Mouse (Mus musculus): ENCODE results near the gene Hoxa11. TPM values are rescaled to one million over a fixed set of nuclear protein-coding genes. Genes with fewer than 3 reads are reported as not detected.

Gene Hoxa11
- polyA plus RNA-seq, 1 experiment from 2014 or later, result not detected

GRCm38 (mm10) chr6:52251177-52251879 lies 5.7 kb upstream of the Hoxa11 start:
- WGBS, result 11% methylated on average over 7 of the region's 7 CpGs

GRCm38 (mm10) chr6:52249826-52250225 lies 4.2 kb upstream of the Hoxa11 start:
- ATAC-seq (ENCODE audit: low FRiP score, low read depth), result no peak
- H3K4me2 ChIP-seq (replicated peaks), result no peak overlapping the region
- H3K9me3 ChIP-seq, result no peaks in the 10 kb centered on the region
- no peak overlapping the region for H3K9ac ChIP-seq (replicated peaks)
- WGBS, result 0% methylated on average over 4 of the region's 4 CpGs
- H3K4me1 ChIP-seq, result 0 out of 2 replicates have a peak, but pooled peaks cover 8% of the 10 kb centered on the region
- peaks cover 94% of the 10 kb centered on the region for H3K27me3 ChIP-seq
- H3K36me3 ChIP-seq, result no peaks in the 10 kb centered on the region
- H3K4me3 ChIP-seq, result no peak overlapping the region
- H3K27ac ChIP-seq (replicated peaks), result no peak overlapping the region

More at GRCm38 (mm10) chr6:52251177-52251879, 5.7 kb upstream of the Hoxa11 start:
- no peak for ATAC-seq (ENCODE audit: low FRiP score, low read depth)
- Histone ChIP-seq H3K4me1 (0 out of 2 replicates have a peak, but pooled peaks cover 4% of the 10 kb centered on the region), H3K27ac (replicated peaks) (no peak overlapping the region), H3K4me2 (replicated peaks) (no peak overlapping the region), H3K27me3 (peaks cover 88% of the 10 kb centered on the region), H3K36me3 (no peaks in the 10 kb centered on the region), H3K9ac (replicated peaks) (no peak overlapping the region), H3K4me3 (no peak overlapping the region), H3K9me3 (no peaks in the 10 kb centered on the region)

GRCm38 (mm10) chr6:52249415-52249738 lies 3.8 kb upstream of the Hoxa11 start:
- Histone ChIP-seq H3K4me2 (replicated peaks) (no peak overlapping the region), H3K36me3 (no peaks in the 10 kb centered on the region), H3K27ac (replicated peaks) (no peak overlapping the region), H3K4me1 (0 out of 2 replicates have a peak, but pooled peaks cover 8% of the 10 kb centered on the region), H3K9ac (replicated peaks) (no peak overlapping the region), H3K9me3 (no peaks in the 10 kb centered on the region), H3K27me3 (peaks cover 98% of the 10 kb centered on the region), H3K4me3 (no peak overlapping the region)
- WGBS, result 0% methylated on average over 16 of the region's 16 CpGs
- no peak for ATAC-seq (ENCODE audit: low FRiP score, low read depth)

- no peak overlapping the region for H3K9ac ChIP-seq (replicated peaks)
- 1% methylated on average over 27 of the region's 27 CpGs for WGBS
- no peaks in the 10 kb centered on the region for H3K36me3 ChIP-seq
- peaks cover 98% of the 10 kb centered on the region for H3K27me3 ChIP-seq
- no peaks in the 10 kb centered on the region for H3K9me3 ChIP-seq
- no peak overlapping the region for H3K4me3 ChIP-seq
- ATAC-seq (ENCODE audit: low FRiP score, low read depth), result no peak
- H3K4me1 ChIP-seq, result 0 out of 2 replicates have a peak, but pooled peaks cover 8% of the 10 kb centered on the region
- H3K4me2 ChIP-seq (replicated peaks), result no peak overlapping the region
- no peak overlapping the region for H3K27ac ChIP-seq (replicated peaks)
Observed at GRCm38 (mm10) chr6:52248638-52249414, 3.2 kb upstream of the Hoxa11 start.

- no peak for ATAC-seq (ENCODE audit: low FRiP score, low read depth)
- Histone ChIP-seq H3K36me3 (no peaks in the 10 kb centered on the region), H3K27ac (replicated peaks) (no peak overlapping the region), H3K9me3 (no peaks in the 10 kb centered on the region), H3K27me3 (peaks cover 98% of the 10 kb centered on the region), H3K4me1 (0 out of 2 replicates have a peak, but pooled peaks cover 5% of the 10 kb centered on the region), H3K4me2 (replicated peaks) (no peak overlapping the region), H3K4me3 (no peak overlapping the region), H3K9ac (replicated peaks) (no peak overlapping the region)
- WGBS, result under 1% methylated on average over 23 of the region's 23 CpGs
Observed at GRCm38 (mm10) chr6:52247766-52248637, 2.4 kb upstream of the Hoxa11 start.

GRCm38 (mm10) chr6:52246916-52247315 lies 1.3 kb upstream of the Hoxa11 start:
- H3K4me1 ChIP-seq, result 0 out of 2 replicates have a peak, but pooled peaks cover 5% of the 10 kb centered on the region
- no peak overlapping the region for H3K4me3 ChIP-seq
- no peak overlapping the region for H3K4me2 ChIP-seq (replicated peaks)
- no peak overlapping the region for H3K27ac ChIP-seq (replicated peaks)
- H3K9me3 ChIP-seq, result no peaks in the 10 kb centered on the region
- 5% methylated on average over 3 of the region's 3 CpGs for WGBS
- no peak overlapping the region for H3K9ac ChIP-seq (replicated peaks)
- ATAC-seq (ENCODE audit: low FRiP score, low read depth), result no peak
- no peaks in the 10 kb centered on the region for H3K36me3 ChIP-seq
- H3K27me3 ChIP-seq, result peaks cover 98% of the 10 kb centered on the region

- Histone ChIP-seq H3K4me2 (replicated peaks) (no peak overlapping the region), H3K27ac (replicated peaks) (no peak overlapping the region), H3K4me3 (no peak overlapping the region), H3K9me3 (no peaks in the 10 kb centered on the region), H3K4me1 (0 out of 2 replicates have a peak, but pooled peaks cover 5% of the 10 kb centered on the region), H3K27me3 (peaks cover 98% of the 10 kb centered on the region), H3K36me3 (no peaks in the 10 kb centered on the region), H3K9ac (replicated peaks) (no peak overlapping the region)
- ATAC-seq (ENCODE audit: low FRiP score, low read depth), result no peak
- under 1% methylated on average over 26 of the region's 26 CpGs for WGBS
Observed at GRCm38 (mm10) chr6:52246403-52246803, 793 bp upstream of the Hoxa11 start.

- ATAC-seq (ENCODE audit: low FRiP score, low read depth), result no peak
- 1% methylated on average over 69 of the region's 71 CpGs for WGBS
Observed at GRCm38 (mm10) chr6:52245040-52245756, 412 bp downstream of the Hoxa11 start.

GRCm38 (mm10) chr6:52244471-52245039 lies 1.1 kb downstream of the Hoxa11 start:
- Histone ChIP-seq H3K9me3 (no peaks in the 10 kb centered on the region), H3K27me3 (peaks cover 98% of the 10 kb centered on the region), H3K4me2 (replicated peaks) (no peak overlapping the region), H3K4me3 (no peak overlapping the region), H3K36me3 (no peaks in the 10 kb centered on the region), H3K27ac (replicated peaks) (no peak overlapping the region), H3K4me1 (peaks cover 8% of the 10 kb centered on the region; the same call in 1 of the 2 replicates), H3K9ac (replicated peaks) (no peak overlapping the region)
- WGBS, result 1% methylated on average over 23 of the region's 23 CpGs
- ATAC-seq (ENCODE audit: low FRiP score, low read depth), result no peak

More at GRCm38 (mm10) chr6:52245040-52245756, 412 bp downstream of the Hoxa11 start:
- no peak overlapping the region for H3K27ac ChIP-seq (replicated peaks)
- H3K9ac ChIP-seq (replicated peaks), result no peak overlapping the region
- H3K27me3 ChIP-seq, result peaks cover 98% of the 10 kb centered on the region
- H3K9me3 ChIP-seq, result no peaks in the 10 kb centered on the region
- H3K4me1 ChIP-seq, result peaks cover 7% of the 10 kb centered on the region; the same call in 1 of the 2 replicates
- no peak overlapping the region for H3K4me2 ChIP-seq (replicated peaks)
- no peaks in the 10 kb centered on the region for H3K36me3 ChIP-seq
- no peak overlapping the region for H3K4me3 ChIP-seq

- under 1% methylated on average over 12 of the region's 12 CpGs for WGBS
- peaks cover 95% of the 10 kb centered on the region for H3K27me3 ChIP-seq
- H3K4me2 ChIP-seq (replicated peaks), result no peak overlapping the region
- no peak for ATAC-seq (ENCODE audit: low FRiP score, low read depth)
- peaks cover 8% of the 10 kb centered on the region; the same call in 1 of the 2 replicates for H3K4me1 ChIP-seq
- no peak overlapping the region for H3K9ac ChIP-seq (replicated peaks)
- H3K36me3 ChIP-seq, result no peaks in the 10 kb centered on the region
- no peak overlapping the region for H3K27ac ChIP-seq (replicated peaks)
- no peak overlapping the region for H3K4me3 ChIP-seq
- H3K9me3 ChIP-seq, result no peaks in the 10 kb centered on the region
Observed at GRCm38 (mm10) chr6:52243681-52244121, 1.9 kb downstream of the Hoxa11 start.

All from midbrain, embryonic 12.5 days (tissue).